Mouse (Mus musculus) natural killer cell, adult 2 months (primary cell): ENCODE measurements around the gene Lmo7.

ENCODE experiments used
- DNase-seq, 2 experiments: peaks; one replicate each; pipeline ENCODE4 v3.0.0; 2022; ENCODE audit warnings: low spot score in 2 of 2

The Lmo7 gene

GRCm38 (mm10) chr14:101837176-101837575 is 107.4 kb downstream of the Lmo7 start:
- no peak for DNase-seq

GRCm38 (mm10) chr14:101838231-101838839 is 108.6 kb downstream of the Lmo7 start:
- DNase-seq, result no peak

- DNase-seq, result no peak
Measured at GRCm38 (mm10) chr14:101839771-101840731, 110.3 kb downstream of the Lmo7 start.

GRCm38 (mm10) chr14:101841271-101841670 is 111.5 kb downstream of the Lmo7 start:
- no peak for DNase-seq

GRCm38 (mm10) chr14:101842521-101842920 is 112.8 kb downstream of the Lmo7 start:
- DNase-seq, result peak; percentile 6 to 18

GRCm38 (mm10) chr14:101843443-101843842 is 113.7 kb downstream of the Lmo7 start:
- DNase-seq, result no peak

- DNase-seq, result no peak
Measured at GRCm38 (mm10) chr14:101844467-101844866, 114.7 kb downstream of the Lmo7 start.

- no peak for DNase-seq
Measured at GRCm38 (mm10) chr14:101846097-101846882, 116.5 kb downstream of the Lmo7 start.

GRCm38 (mm10) chr14:101847520-101847919 is 117.8 kb downstream of the Lmo7 start:
- no peak for DNase-seq

GRCm38 (mm10) chr14:101852584-101853195 is 122.9 kb downstream of the Lmo7 start:
- no peak for DNase-seq

GRCm38 (mm10) chr14:101853207-101853606 is 123.5 kb downstream of the Lmo7 start:
- DNase-seq, result no peak

GRCm38 (mm10) chr14:101853722-101854121 is 124.0 kb downstream of the Lmo7 start:
- no peak for DNase-seq

- DNase-seq, result no peak
Measured at GRCm38 (mm10) chr14:101854226-101854625, 124.5 kb downstream of the Lmo7 start.

- no peak for DNase-seq
Measured at GRCm38 (mm10) chr14:101859305-101859886, 129.6 kb downstream of the Lmo7 start.

- no peak for DNase-seq
Measured at GRCm38 (mm10) chr14:101862088-101862487, 132.3 kb downstream of the Lmo7 start.

- DNase-seq, result no peak
Measured at GRCm38 (mm10) chr14:101867071-101867733, 137.4 kb downstream of the Lmo7 start.

GRCm38 (mm10) chr14:101869145-101869544 is 139.4 kb downstream of the Lmo7 start:
- DNase-seq, result no peak

- DNase-seq, result no peak
Measured at GRCm38 (mm10) chr14:101869661-101870060, 139.9 kb downstream of the Lmo7 start.

- no peak for DNase-seq
Measured at GRCm38 (mm10) chr14:101870171-101870902, 140.6 kb downstream of the Lmo7 start.

- no peak for DNase-seq
Measured at GRCm38 (mm10) chr14:101872846-101873245, 143.1 kb downstream of the Lmo7 start.
